Mouse (Mus musculus): ENCODE results near the gene Gm10401.

GRCm38 (mm10) chr5:115089592-115090268, 8.4 kb downstream of the Gm10401 start:
- TF ChIP-seq EP300 (IDR thresholded peaks at IDR 0.05; ENCODE audit: insufficient read depth, low read depth, low read length) (no peak), CTCF (IDR thresholded peaks at IDR 0.05) (peak; percentile 38; the same call in 1 of the 2 replicates), POLR2A (IDR thresholded peaks at IDR 0.05; ENCODE audit: insufficient read depth, low read depth, low read length) (no peak)

All from heart, adult 2 months (tissue).